Mouse (Mus musculus) brain, adult 2 months (tissue): ENCODE data around the gene Colec11.

Experiments
- DNase-seq: peaks from one replicate; pipeline ENCODE4 v3.0.0; 2011; ENCODE audit warnings: low read depth, low spot score

Gene Colec11

DNA sequence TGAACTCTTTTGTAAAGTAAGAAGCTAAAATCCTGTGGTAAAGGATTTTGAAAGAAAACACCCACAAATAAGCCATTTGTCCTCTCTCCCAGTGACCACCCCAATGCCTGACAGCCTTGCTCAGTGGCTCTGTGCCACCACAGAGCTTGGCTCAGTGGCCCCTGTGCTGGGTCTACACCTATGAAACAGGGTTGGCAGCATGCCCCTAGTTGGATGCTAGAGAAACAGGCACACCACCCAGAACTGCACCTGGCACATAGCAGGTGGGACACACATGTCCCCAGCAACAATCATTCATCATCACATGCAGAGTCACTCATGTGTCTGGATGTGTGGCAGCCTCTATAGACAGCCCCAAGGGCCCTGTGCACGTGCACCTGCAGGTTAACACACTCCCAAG lies 19.7 kb downstream of the Colec11 start:
- DNase-seq, result no peak

DNA sequence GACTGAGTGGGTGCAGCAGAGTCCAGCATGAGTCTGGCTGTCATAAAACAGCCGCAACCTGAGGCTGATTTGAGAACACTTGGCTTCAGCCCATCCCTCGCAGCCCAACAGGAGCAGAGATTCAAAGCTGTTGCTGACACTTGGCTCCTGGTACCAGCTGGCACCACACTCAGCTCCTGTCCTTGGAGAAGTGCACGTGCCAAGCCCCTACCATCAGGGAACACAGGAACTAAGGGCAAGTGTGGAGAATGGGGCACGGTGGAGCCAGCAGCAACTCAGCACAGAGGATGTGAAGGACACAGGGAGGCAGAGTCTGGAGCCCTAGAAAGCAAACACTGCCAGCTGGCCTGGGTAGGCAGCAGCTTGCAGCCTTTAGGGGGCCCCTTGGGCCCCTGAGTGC lies 20.9 kb downstream of the Colec11 start:
- DNase-seq, result peak; percentile 86

DNA sequence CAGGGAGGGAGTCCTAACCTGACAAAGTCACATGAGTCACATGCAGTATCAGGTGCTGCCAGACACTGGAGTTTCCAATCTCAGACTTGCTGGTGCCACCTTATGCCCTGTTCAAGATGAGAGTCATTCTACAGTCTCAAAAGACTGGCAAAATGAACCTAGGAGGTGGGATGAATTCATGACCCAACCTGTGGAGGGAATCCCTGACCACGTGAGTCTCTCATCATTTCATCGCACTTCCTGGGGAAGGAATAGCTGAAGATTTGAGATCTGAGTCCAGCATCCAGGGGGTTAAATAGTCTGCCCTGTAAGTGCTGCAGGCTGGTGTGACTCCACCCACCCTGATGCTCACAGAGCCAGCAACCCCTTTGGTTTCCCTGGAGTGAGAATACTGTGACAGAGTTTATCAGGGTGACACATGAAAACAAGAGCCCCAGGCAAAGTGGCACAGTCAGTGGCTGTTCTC lies 24.6 kb downstream of the Colec11 start:
- DNase-seq, result no peak

DNA sequence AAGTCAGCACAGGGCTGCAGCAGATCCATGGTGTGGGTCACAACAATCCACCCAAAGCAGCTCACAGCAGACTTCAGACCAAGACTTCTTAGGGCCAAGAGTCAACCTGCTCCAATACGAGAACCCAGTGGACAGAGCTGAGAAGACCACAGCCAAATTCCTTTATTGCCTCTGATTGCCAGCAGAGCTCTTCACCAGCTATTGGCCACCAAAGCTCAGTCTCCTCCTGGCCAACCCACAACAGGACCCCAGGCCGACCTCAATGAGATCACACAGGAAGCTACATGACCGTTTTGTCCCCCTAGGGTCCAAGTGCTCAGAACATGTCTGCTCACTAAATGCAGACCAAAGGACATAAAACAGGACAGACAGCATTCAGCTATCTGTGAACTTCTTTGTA lies 25.1 kb downstream of the Colec11 start:
- no peak for DNase-seq

DNA sequence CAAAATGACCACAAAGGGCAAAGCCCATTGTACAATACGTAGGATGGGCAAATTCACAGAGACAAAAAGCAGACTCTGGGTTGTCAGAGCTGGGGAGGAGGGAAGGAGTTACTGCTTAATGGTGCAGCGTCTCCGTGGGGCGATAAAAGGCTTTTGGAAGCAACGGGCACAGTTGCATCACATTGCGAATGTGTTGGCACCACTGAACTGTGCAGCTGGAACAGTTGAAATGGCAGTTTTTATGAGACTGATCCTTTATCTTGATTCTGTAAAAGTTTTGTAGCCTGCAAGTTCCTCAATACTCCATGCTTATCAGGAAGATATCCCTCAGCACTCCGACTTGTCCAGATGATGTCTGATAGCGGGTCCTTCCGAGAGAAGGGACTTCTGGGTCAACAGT lies 25.5 kb downstream of the Colec11 start:
- DNase-seq, result no peak

DNA sequence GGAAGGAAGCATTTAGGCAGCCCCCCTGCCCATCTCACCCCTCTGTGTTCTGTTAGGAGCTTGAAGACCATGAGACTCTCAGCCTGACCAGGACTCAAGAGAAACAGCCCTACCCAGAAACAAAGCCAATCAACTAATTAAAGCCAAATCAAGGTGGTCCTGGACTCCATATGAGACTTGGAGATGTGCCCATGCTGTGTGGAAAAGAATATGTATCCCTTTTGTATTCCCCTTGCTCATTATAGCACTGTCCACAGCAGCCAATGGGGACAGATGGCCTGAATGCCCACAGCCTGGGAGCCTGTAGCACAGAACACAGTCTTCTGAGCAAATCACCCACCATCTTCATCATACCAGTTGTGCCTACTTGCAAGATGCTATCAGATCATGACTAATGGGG lies 26.3 kb downstream of the Colec11 start:
- no peak for DNase-seq

DNA sequence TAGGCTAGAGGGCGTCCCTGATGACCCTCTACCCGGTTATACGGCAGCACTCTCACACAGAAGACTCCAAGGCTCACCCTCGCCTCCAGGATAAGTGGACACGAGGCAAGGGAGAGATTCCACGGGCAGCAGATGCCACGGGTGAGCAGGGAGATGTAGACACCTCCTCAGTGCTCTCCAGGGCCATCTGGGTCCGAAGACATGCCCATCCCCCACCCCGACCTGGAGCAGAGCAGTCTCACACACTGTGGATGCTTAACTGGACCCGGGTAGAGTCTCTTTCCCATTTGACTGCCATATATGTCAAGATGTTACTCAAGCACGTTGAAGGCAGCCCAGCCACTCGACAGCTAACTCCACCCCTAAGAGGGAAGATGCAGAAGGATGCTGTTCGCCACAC lies 32.7 kb downstream of the Colec11 start:
- no peak for DNase-seq

DNA sequence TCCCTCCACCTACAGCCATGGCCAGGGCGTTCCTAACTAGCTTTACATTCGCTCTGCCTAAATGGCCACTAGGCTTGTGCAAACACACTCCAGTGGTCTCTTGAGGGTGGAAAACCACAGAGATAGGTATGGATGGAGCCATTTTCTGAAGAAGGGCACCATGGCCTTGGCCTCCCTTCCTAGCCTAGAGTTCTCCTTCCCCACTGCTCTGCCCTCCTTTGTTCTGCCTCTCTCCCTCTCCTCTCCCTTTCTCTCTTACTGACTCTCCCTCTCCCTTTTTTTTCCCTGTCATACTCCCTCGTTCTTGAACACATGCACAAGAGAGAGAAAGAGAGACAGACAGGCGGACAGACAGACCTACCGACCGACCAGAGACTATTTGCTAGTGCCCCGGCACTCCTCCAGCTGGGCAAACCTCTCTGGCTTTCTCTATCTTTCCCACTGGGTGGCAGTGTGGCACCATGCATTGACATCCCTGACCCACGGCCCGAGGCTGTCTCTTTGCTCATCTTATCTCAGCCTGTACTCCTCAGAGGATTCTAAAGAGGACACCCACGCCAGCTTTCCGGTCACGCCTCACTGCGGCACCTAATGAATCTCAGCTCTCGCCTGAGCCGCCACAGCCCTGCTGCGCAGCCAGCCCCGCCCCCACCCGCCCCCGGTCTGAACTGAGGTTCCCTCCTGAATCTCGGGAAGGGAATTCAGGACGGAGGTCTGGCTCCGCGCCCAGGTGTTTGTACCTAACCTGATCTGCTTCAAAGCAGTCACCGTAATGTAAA lies 33.9 kb downstream of the Colec11 start:
- DNase-seq, result peak; percentile 97

DNA sequence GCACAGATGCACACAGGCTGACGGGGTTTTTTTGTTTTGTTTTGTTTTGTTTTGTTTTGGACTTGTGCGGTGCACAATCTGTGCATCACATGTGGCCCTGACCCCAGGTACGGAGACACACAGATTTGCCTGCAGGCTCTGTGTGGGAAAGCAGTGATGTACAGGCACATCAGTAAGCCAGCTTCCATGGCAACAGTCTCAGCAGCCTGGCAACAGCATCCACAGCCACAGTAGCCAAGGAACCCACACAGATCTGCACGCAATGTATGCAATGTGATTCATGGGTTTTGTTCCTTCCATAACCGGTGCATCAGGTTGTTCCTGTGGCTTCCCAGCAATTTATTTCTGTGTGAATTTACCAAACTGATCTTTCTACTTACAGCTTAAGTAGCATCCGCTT lies 35.2 kb downstream of the Colec11 start:
- peak; percentile 94 for DNase-seq

DNA sequence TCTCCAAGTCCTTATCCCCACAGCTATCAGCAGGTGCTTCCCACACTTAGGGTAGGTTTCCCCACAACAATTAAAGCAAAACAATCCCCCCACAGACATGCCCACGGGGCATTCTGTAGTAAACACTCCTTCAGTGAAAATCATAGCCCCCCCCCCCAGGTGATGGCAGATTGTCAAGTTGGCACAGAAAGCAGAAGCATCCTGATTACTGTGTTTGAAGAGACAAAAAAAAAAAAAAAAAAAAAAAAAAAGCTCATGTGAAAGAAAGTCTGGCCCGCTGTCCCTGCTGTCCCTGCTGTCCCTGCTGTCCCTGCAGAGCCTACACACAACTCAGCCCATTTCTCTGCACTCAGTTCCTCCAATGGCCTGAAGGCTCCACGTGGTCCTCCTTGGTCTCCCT lies 39.1 kb downstream of the Colec11 start:
- no peak for DNase-seq

DNA sequence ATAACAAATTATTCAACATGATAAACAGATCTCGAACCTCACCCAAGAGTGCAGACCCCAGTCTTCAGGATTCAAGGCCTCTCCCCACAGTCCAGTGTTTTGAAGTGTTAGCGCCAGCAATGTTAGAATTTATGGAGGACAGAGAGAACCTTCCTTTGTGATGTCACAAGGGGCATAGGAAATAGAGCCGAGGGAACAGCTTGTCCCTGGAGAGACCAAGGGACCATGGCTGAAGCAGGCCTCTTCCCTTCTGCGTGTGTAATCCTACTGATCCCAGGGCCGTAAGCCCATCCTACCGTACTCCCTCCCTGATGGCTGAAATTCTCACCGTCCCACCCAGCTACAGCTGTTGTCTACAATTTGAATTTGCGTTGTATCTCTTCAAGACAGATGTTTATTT lies 40.8 kb downstream of the Colec11 start, which contains the start of gene Allc:
Gene Allc (minus strand): TSS at position 101 of the 400 bp plus-strand sequence.
- no peak for DNase-seq

DNA sequence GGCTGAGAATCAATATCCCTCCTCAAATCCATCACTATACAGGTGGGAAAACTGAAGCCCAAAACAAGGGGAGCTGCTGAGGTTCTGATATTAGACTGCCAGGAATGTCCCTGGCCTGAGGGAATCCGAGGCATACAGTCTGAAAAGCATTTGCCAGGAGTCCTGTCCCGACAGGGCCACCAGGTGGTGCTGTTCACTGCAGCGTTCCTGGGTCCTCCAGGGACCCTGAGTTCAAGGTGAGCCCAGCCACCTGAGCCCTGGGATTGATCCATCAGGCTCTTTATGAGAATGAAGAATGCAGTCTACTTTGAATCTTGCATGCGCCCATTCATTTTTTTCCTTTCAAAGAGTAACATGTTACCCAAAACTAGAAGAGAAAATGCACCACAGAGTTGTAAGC lies 44.0 kb downstream of the Colec11 start:
- no peak for DNase-seq

DNA sequence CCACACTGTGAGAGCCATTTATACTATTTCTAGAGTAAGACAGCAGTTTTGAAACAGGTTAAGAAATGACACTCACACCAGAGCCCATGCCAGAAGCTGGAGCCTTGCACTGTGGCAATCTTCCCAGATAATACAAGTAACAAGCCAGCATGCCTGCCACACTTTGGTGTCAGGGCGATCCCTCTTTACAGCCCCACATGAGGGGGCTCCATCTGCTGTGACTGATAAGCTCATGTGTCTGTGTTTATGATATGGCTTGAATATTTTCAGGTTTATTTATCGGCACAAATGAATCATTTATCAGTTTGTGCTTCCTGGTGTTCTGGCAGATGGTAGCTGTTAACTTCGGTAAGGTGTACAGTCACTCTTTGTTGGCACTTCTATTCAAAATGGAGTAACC lies 45.0 kb downstream of the Colec11 start:
- DNase-seq, result peak; percentile 43

DNA sequence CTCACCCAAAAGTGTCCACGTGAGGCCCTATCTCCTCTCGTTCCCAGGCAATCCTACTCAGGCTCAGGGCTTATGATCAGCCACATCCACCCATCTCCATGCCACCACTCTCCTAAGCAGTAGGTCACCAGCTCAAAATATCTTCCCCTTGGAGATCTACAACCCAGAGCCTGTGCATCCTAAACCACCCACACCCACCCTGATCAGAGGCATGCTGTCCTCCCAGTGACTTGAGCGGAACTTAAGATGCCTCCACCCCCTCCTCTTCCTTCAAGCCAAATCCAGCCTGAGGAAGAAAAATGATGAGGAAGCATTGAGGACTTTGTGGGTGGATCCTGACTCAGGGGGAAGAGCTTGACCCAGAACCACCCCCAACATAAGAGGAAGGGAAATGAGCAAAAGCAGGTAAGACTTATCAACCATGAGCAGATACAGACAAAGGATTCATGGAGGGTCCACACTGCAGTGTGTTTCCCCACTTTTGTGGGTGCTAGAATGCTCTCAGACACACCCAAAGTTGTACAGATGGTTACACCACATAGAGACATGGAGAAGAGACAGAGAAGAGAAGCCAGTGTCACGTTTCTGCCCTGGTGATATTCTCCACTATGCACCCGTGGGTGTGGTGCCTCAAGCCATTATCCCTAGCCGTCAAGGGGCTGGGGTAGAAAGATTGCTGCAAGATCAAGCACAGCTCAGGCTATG lies 47.7 kb downstream of the Colec11 start:
- DNase-seq, result peak; percentile 66

DNA sequence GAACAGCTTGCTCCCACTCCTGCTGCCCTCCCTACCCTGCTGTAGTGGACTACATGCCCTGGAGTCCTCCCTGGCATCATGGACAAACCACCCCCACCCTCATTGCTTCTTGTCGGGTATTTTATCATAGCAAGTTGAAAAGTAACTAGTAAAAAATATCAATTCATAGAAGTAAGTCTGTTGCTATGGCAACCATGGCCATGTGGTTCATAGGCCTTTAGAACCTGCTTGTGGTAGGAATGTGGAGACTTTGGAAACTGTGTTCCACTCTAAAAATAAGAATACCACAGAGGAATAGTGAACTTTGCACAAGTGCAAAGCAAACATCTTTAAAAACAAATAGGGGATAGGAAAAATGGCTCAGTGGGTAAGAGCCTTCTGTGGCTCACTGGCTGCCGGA lies 50.9 kb downstream of the Colec11 start:
- DNase-seq, result peak; percentile 53

DNA sequence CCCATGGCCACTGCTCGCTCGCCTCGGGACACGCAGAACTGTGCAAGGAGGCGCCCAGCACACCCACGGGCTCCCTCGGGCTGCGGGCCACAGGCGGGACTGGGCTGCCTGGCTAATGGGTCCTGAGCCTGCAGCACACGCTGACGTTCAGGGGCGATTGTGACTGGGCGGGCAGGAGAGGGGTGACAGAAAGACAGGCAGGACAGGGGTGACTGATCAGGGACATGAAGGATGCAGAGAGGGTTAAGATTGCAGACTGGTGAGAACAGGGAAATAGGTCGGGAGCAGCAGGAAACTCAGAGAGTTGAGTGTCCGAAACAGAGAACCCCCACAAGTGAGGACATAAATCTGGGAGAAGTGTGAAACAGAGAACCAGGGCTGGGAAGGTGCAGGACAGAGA lies 70.9 kb downstream of the Colec11 start, which contains the start of gene Dcdc2c:
Gene Dcdc2c (minus strand): TSS at position 101 of the 400 bp plus-strand sequence.
- DNase-seq, result no peak

DNA sequence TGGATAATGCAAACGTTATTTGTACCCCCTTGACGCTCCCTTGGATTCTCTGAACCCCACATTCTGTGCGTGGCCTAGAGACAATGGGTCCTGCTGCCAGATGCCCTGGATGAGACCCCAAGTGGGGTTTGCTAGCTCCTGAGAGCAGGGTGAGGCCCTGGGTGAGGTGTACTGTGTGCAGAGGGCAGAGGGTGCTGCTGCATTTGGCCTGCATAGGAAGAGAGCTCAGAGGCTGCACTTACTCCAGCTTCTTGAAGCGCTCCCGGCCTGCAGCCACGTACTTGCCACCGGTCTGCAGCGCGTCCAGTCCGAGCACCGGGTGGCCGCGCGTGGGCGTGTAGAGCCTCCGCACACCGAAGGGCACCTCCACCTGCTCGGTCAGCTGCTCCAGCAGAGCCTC lies 71.4 kb downstream of the Colec11 start:
- DNase-seq, result no peak

DNA sequence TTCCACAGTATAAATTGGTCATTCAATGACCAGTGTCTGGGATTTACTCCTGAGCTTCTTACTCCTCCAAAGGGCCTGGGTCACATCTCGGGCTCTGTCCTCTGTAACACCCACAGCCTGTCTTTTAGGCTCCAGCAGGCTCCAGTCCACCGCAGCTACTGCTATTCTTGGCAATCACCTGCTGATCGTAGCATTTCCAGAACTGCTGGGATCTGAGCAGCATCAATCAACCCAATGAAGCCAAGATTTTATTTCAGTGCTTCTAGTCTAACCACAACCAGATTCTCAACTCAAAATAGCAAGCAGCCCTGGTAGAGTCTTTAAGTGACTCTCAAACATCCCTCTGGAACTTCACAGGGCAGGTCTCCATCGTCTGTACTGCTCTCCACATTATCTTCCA lies 74.3 kb downstream of the Colec11 start:
- DNase-seq, result peak; percentile 16
